Mouse (Mus musculus): Measurements from ENCODE around the gene Mmd.
A peak's percentile ranks its signal among the peaks of the same experiment; 100 is the strongest.

Gene Mmd

DNA sequence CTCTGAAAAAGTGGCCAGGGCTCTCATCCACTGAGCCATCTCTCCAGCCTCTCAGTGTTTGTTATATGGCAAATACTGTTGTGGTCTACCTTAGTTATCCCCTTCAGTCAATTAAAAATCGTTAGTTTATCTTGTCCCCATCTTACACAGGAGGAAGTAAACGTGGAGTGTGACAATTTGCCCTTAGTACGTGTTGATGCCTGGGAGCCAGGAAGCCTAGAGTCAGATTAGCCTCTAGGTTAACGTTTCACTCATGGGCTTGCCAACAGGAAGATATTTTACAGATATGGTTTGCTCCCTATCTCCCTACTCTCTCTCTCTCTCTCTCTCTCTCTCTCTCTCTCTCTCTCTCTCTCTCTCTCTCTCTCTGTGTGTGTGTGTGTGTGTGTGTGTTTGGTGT, 33.9 kb downstream of the Mmd start:
- DNase-seq (ENCODE audit: low spot score in 2 of 2), result no peak

DNA sequence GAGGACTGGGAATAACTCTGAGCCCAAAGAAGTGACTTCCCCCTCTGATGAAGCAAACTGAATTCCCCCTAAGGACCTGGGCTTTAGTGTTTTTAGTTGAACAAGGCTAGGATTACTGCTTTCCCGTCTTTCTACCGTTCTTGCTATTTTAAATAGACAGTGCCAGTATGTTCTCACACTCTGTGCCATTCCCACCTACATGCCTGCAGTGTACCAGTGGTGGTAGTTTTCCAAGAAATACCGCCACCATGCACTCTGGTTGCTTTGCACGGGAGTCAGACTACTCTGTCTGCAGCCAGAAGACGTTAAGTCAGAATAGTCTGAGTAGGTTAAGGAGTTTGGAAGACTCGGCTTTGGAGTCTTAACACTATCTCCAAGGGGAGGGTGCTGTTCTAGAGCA, 34.3 kb downstream of the Mmd start:
- no peak for DNase-seq (ENCODE audit: low spot score in 2 of 2)

DNA sequence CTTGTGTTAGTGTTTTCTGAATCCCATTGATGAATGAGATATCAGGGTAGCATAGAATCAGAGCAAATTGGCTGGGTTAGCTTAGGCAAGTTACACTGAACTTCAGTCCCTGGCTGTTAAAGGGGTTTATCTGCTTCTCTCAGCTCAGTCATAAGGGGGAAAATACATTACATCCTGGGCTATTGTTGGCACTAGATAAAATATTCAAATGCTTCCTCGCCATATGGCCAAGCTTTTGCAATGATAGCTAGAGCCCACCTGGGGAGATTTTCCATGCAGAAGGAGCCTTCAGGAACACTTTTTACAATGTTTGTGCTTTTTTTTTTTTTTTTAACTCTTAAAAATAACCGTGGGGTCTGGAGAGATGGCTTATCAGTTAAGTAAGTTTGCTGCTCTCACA, 34.8 kb downstream of the Mmd start:
- no peak for DNase-seq (ENCODE audit: low spot score in 2 of 2)

DNA sequence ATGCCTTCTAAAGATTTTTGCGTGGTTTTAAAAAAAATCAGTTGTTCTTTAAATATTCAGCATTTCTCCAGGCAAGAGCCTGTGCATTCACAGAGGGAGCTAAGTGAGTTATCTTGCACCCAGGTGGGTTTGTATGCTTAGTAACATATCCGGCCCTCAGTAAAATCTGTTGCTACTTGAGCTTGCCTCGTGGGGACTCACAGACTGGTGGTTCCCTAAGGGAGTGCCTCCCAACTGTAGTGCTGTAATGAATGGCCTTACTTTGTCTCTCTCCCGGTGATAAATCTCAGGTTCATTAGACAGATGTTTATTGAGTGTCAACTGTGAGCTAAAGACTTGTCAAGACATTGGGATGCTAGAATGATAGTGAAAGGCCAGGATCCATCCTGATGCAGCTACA, 35.4 kb downstream of the Mmd start:
- no peak for DNase-seq (ENCODE audit: low spot score in 2 of 2)

DNA sequence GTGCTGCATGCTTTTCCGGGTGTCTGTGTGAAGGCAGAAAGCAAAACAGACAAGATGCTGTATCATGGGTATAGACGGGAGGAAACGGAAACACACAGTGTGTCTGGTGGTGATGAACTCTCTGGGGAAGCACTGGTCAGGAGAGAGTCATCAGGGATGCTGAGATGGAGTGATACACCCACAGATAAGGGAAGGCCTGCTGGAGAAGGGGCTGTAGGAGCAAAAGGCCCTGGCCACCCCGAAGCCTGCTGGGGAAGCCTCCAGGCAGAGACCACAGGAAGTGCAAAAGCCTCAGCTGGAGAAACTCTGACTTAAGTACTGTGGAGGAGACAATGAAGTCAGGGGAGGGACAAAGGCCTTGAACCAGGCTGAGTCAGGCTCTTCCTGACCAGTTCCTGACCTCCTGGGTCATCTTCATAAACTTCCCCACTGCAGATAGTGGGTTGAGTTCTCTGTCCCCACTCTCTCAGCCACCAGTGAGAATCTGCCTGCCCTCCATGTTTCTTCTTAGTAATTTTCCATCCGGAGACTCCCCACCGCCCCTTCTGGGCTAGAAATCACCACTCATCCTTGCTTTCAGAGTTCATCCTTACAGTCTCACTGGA, 37.4 kb downstream of the Mmd start:
- no peak for DNase-seq (ENCODE audit: low spot score in 2 of 2)

DNA sequence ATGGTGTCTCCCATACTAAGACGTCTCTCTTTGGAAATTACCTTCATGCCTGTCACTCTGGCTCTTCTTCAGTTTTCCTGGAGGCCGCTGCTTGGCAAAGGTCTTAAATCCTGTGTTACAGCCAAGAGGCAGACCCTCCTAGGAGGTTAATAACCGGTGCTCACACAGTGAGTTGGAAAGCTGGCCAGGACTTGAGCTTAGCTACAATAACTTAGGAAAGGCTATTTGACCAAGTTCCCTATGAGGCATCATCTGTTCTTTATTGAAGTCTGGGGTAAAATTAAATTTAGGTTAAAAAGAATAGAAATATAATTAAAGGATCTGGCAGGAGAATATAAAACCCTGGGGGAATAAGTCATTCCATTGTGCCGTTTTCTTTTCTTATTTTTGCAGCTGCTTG, 41.9 kb downstream of the Mmd start:
- DNase-seq (ENCODE audit: low spot score in 2 of 2), result no peak

DNA sequence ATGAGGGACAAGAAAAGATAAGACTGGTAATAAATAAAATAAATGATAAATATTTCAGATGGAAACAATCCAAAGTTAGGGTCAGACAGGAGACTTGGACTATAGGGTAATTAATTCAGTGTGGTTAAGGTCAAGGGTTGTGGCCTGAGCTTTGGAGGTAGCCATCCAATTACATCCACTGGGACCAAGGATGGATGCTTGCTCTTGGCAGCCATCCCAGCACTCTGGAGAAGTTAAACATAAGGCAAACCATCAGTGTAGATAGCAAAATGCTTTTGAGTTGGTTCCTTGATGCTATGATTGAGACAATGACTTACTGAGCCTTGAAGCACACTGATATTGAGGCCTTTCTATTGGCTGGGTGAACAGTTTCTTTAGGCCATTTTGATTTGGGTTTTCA, 43.5 kb downstream of the Mmd start:
- no peak for DNase-seq (ENCODE audit: low spot score in 2 of 2)

DNA sequence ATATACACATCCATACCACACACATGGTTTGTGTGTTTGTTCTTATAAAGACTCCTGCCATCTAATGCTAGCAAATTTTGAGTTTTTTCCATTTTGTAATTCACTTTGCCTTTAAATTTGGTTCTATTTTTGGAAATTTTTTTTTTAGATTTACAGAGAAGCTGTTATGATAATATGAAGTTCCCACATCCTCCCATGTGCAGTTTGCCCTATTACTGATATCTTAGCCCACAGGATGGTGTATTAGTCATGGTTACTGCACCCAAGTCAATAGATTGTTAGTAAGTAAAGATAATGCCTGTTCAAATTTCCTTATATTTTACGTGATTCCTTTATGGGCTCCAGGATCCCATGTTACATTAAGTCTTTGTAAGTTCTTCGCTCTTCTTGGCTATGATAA, 45.4 kb downstream of the Mmd start:
- no peak for DNase-seq (ENCODE audit: low spot score in 2 of 2)

DNA sequence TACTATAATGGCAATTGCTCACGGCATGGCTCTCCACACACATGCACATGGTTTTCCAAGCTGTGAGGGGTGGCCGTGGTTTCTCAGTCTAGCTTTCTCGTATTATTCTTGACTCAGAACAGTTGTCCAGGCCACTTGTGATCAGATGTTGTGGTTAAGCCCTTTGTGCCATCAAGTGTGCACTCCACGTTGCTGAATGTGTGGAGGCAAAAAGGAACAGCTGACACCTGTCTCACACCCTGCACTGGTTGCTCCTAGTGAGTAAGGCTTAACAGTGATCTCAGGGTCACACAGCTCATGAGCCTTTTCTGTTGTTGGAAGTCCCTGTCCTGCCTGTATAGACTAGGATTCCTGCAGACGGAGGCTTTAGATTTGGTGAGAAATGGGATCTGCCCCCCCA, 56.8 kb downstream of the Mmd start:
- DNase-seq (ENCODE audit: low spot score in 2 of 2), result no peak

DNA sequence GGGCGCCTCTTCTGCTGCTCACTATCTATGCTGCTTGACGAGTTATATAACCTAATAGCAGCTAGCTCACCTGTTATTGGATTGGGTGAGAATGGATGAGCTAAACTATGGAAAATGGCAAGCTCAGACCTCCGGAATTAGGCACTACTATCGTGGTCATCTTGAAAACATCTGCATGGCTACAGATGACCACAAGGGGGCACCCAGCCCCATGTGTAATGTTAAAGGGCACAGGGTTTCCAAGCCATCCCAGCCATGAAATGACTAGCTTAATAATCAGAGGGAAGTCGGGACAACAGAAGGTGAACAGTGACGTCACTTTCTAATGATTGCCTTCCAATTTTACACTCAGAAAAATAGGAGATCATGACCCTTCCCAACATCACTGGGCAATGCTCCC, 57.7 kb downstream of the Mmd start:
- peak in 1 of 2 experiments; percentile 3 for DNase-seq (ENCODE audit: low spot score in 2 of 2)

DNA sequence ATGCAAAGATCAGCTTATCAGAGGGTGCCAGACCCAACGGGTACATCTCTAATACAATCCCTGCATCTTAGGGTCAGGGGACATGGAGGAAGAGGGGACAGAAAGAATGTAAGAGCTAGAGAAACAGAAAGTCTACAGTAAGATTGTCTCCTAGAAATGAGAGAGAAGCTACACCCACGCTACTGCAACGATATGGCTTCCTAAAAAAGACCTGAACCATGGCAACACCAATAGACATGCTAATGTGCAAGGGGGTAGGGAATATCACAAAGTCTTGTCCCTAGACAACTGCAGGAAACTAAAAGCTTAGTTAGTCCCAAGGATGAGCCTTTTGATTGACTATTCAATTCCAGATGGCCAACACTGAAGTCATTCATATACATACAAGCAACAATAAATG, 65.3 kb downstream of the Mmd start:
- no peak for DNase-seq (ENCODE audit: low spot score in 2 of 2)

DNA sequence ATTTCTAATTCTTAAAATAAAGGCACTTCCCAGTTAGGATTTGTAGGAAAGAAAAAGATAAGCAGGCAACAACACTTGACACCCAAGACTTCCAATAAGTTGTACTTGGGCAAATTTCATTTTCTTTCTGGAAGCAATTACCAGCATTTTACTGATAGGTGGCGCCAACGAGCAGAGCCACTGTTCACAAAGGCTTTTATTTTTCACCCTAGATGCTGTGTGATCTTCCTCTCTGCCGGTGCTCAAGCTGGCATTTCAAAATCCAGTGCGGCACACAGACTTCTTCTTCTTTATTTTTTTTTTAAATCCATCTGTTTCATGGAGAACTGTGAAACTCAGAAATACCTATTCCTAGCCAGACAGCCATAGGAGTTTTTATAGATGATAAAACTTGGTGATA, 68.2 kb downstream of the Mmd start:
- no peak for DNase-seq (ENCODE audit: low spot score in 2 of 2)

DNA sequence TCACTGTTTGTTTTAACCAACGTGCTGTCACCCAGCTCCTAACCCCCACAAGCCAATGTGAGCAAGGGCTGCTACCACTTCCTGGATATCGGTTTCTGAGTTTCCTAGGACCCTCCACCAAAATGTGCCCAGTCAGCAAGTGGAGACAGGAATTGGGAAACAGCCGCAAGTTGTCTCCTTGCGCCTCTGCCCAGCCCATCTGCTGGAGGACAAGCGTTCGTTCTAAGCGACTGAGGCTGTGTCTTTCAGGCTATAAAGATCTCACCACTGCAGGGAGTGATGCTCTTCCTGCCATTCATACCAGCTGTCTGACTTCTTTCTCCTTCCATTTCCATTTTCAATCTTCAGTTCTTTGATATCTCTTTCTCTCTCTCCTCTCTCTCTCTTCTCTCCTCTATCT, 71.7 kb downstream of the Mmd start:
- DNase-seq (ENCODE audit: low spot score in 2 of 2), result no peak

DNA sequence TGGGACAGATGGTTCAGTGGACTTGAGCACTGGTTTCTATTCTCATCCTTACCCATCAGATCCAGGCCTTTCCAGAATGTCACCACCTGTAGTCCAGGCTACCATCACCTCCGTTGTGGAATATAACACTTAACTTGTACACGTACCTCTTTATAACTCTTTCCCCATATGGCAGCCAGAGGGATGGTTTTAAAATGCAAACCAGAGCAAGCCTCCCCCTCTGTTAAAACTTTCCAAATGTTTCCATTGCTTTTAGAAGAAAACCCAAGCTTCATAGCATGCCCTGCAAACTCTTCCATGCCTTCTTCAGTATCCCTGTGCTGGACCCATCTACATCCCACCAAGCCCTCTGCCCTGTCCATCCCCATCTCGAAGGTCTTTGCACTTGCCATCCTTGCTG, 75.3 kb downstream of the Mmd start:
- no peak for DNase-seq (ENCODE audit: low spot score in 2 of 2)

DNA sequence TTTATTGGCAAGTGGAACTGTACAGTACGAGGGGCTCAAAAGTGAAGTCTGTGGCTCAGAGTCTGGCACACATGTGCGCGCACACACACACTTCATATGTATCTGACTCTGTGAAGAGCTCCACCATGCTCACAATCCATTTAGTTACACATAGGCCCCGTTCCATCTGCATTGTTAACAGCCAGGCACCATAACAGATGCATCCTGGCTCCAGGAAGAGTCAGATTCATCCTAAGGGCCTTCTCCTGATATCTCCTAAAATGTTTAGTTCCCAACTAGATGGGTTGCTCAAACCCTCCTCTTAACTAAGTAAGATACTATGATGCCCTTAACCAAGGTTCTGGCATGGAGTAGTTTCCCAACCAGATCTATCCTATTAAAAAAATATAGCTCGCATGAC, 76.9 kb downstream of the Mmd start:
- DNase-seq (ENCODE audit: low spot score in 2 of 2), result no peak

DNA sequence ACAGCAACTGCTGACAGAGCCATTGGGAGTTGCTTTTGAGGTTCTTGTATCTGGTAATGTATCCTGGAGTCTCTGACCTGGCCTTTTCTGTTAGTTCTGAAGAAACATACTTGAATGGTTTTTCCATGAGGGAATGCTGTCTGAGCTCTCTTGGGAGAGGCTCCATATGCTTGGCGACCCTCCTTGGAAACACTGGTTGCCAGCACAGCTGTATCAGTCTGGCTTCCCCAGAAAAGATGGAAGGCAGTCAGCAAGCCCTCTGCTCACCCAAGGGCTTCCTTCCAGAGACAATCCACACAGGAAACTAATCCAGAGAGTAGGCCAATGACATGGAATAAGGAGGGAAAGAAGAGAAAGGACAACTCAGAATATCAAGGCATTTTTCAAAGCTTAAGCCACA, 77.6 kb downstream of the Mmd start:
- DNase-seq (ENCODE audit: low spot score in 2 of 2), result no peak
